Mouse (Mus musculus): ENCODE measurements around the gene Tcap. TPM values are rescaled to one million over a fixed set of nuclear protein-coding genes. Genes with fewer than 3 reads are reported as not detected.

Gene Tcap
- polyA plus RNA-seq, 1 experiment = not detected

DNA sequence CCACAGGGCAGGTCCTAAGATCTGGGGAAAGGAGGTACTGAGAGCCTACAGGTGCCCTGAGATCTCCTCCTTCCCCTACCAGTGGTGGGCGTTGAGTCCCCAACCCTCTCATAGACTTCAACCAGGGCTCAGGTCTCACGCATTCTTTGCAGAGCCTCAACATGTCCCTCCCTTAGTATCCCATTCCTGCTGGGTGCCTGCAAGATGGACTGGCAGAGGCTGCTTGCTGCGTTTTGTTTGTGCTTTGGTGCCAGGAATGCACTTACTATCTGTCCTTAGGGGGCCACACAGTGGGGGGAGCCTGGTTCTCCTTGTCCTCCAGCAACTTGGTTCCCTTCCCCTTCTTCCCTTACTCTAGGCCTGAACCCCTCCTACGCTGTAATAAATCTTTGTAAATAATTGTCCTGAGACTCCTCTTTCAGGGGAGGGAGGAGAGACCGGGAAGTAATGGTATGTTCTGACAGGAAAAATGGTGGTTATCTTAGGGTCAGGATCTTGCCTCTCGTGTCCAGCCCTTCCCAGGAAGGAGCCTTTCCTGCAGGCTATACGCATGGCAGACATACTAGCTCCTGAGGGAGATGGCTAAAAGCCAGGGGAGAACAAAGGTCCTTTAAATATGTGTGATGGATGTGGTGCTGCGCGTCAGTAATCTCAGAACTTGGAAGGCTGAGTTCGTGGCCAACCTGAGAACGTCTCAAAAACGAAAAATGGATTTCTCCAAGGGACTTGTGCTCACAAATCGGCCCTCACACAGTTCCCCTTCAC, 26.0 kb upstream of the Tcap start:
- H3K9ac ChIP-seq (ENCODE audit: low read depth, poor library complexity, severe bottlenecking) = peak overlapping the region; percentile 51
- TF ChIP-seq CTCF (IDR thresholded peaks at IDR 0.05; ENCODE audit: low read depth, low read length) = no peak
- no peak for TF ChIP-seq EP300 (IDR thresholded peaks at IDR 0.05; ENCODE audit: insufficient read depth, low read depth, low read length)
- TF ChIP-seq POLR2A (IDR thresholded peaks at IDR 0.05; ENCODE audit: insufficient read depth, low read length) = no peak
- peak overlapping the region; percentile 80 for H3K4me3 ChIP-seq (ENCODE audit: low read depth, low read length)
- H3K27ac ChIP-seq (ENCODE audit: insufficient read depth, low read length) = no peak overlapping the region
- H3K4me1 ChIP-seq (ENCODE audit: control insufficient read depth, insufficient read depth, low read length) = peaks cover 4% of the 10 kb centered on the region
- no peaks in the 10 kb centered on the region for H3K9me3 ChIP-seq (replicated peaks; ENCODE audit: control insufficient read depth, insufficient read depth, low read length, poor library complexity, severe bottlenecking)
- no peaks in the 10 kb centered on the region for H3K27me3 ChIP-seq (ENCODE audit: control insufficient read depth, insufficient read depth, low read length, poor library complexity, severe bottlenecking)
- H3K36me3 ChIP-seq (ENCODE audit: control insufficient read depth, insufficient read depth, low read length, poor library complexity, severe bottlenecking) = no peaks in the 10 kb centered on the region

DNA sequence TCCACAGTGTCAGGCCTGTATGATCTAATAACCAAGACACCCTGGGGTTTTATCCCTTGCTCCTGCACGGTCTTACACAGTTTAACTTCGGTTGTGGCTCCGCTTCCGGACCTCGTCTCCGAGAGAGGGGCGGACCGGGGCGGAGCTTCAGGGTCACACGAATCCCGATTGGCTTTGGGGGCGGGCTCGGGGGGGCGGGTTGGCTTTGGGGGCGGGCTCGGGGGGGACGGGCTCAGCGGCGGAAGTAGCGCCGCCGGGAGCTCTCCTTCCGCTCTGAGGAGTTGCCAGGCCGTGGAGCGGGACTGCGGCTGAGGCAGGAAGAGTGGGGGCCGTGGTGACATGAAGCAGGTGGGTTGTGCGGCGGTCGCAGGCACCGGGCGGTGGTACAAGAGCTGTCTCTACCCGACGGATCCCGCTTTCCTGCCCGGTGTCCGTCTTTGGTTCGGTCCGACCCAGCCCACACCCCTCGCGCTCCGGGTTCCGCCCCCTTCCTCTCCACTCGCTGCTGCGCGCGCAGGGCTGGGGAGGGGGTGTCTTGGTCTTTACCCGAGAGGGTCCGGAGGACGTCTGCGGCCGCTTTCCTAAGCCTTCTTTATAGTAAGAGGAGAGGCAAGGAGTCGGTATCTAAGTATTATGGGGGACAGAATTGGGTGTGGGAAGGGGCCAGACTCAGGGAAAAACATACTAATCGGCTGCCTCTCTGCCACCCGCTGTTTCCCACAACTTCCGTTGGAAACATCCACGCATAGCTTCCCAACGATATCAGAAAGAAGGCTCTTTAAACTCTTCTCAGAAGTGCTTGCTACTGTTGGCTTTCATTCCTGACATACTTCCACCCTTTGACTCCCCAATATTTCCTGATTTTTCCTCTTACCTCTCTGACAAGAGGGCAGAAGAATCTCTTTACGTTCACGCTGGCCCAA, 25.2 kb upstream of the Tcap start, which contains the start of gene Stard3:
Stard3 (plus strand) TSS at position 208 of the 923 bp plus-strand sequence.
- Histone ChIP-seq H3K4me1 (ENCODE audit: control insufficient read depth, insufficient read depth, low read length) (peaks cover 4% of the 10 kb centered on the region), H3K27ac (ENCODE audit: insufficient read depth, low read length) (no peak within 1 kb of the TSS)

GRCm38 (mm10) chr11:98360866-98361521, 22.6 kb upstream of the Tcap start:
- Histone ChIP-seq H3K4me1 (ENCODE audit: control insufficient read depth, insufficient read depth, low read length) (peaks cover 1% of the 10 kb centered on the region), H3K9me3 (replicated peaks; ENCODE audit: control insufficient read depth, insufficient read depth, low read length, poor library complexity, severe bottlenecking) (no peaks in the 10 kb centered on the region), H3K27ac (ENCODE audit: insufficient read depth, low read length) (no peak overlapping the region), H3K27me3 (ENCODE audit: control insufficient read depth, insufficient read depth, low read length, poor library complexity, severe bottlenecking) (no peaks in the 10 kb centered on the region), H3K4me3 (ENCODE audit: low read depth, low read length) (no peak overlapping the region), H3K36me3 (ENCODE audit: control insufficient read depth, insufficient read depth, low read length, poor library complexity, severe bottlenecking) (no peaks in the 10 kb centered on the region), H3K9ac (ENCODE audit: low read depth, poor library complexity, severe bottlenecking) (no peak overlapping the region)
- TF ChIP-seq CTCF (IDR thresholded peaks at IDR 0.05; ENCODE audit: low read depth, low read length) = no peak
- no peak for TF ChIP-seq EP300 (IDR thresholded peaks at IDR 0.05; ENCODE audit: insufficient read depth, low read depth, low read length)
- TF ChIP-seq POLR2A (IDR thresholded peaks at IDR 0.05; ENCODE audit: insufficient read depth, low read length) = no peak

More for the DNA sequence above, 25.2 kb upstream of the Tcap start, which contains the start of gene Stard3:
- H3K36me3 ChIP-seq (ENCODE audit: control insufficient read depth, insufficient read depth, low read length, poor library complexity, severe bottlenecking) = no peaks in the 10 kb centered on the region
- H3K9ac ChIP-seq (ENCODE audit: low read depth, poor library complexity, severe bottlenecking) = peak within 1 kb of the TSS; percentile 51
- H3K4me3 ChIP-seq (ENCODE audit: low read depth, low read length) = peak within 1 kb of the TSS; percentile 89
- no peak for TF ChIP-seq CTCF (IDR thresholded peaks at IDR 0.05; ENCODE audit: low read depth, low read length)
- no peak for TF ChIP-seq EP300 (IDR thresholded peaks at IDR 0.05; ENCODE audit: insufficient read depth, low read depth, low read length)
- peak; percentile 42 for TF ChIP-seq POLR2A (IDR thresholded peaks at IDR 0.05; ENCODE audit: insufficient read depth, low read length)
- H3K27me3 ChIP-seq (ENCODE audit: control insufficient read depth, insufficient read depth, low read length, poor library complexity, severe bottlenecking) = no peaks in the 10 kb centered on the region
- H3K9me3 ChIP-seq (replicated peaks; ENCODE audit: control insufficient read depth, insufficient read depth, low read length, poor library complexity, severe bottlenecking) = no peaks in the 10 kb centered on the region

GRCm38 (mm10) chr11:98363817-98364216, 19.8 kb upstream of the Tcap start:
- TF ChIP-seq EP300 (IDR thresholded peaks at IDR 0.05; ENCODE audit: insufficient read depth, low read depth, low read length) (no peak), CTCF (IDR thresholded peaks at IDR 0.05; ENCODE audit: low read depth, low read length) (no peak), POLR2A (IDR thresholded peaks at IDR 0.05; ENCODE audit: insufficient read depth, low read length) (no peak)
- H3K27ac ChIP-seq (ENCODE audit: insufficient read depth, low read length) = no peak overlapping the region
- H3K4me1 ChIP-seq (ENCODE audit: control insufficient read depth, insufficient read depth, low read length) = peaks cover 1% of the 10 kb centered on the region

DNA sequence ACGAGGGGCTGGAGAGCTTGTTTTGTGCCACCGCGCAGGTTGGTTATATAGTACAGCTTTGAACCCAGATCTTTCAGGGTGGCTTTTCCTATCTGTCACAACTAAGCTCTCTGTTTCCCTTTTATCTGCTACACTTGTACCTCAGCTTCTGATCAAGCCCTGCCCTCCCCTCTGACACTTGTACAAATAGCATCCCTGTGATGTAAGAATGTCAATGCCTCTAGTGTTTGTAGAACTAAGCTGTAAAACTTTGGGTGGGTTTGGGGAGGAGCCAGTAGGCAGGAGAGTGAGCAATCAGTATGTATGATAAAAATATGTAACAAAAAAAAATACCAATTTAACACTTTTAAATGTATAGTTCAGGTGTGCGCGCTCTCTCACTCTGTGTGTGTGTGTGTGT, 19.2 kb upstream of the Tcap start:
- Histone ChIP-seq H3K4me1 (ENCODE audit: control insufficient read depth, insufficient read depth, low read length) (no peaks in the 10 kb centered on the region), H3K27me3 (ENCODE audit: control insufficient read depth, insufficient read depth, low read length, poor library complexity, severe bottlenecking) (no peaks in the 10 kb centered on the region), H3K9me3 (replicated peaks; ENCODE audit: control insufficient read depth, insufficient read depth, low read length, poor library complexity, severe bottlenecking) (no peaks in the 10 kb centered on the region), H3K36me3 (ENCODE audit: control insufficient read depth, insufficient read depth, low read length, poor library complexity, severe bottlenecking) (no peaks in the 10 kb centered on the region), H3K9ac (ENCODE audit: low read depth, poor library complexity, severe bottlenecking) (no peak overlapping the region), H3K4me3 (ENCODE audit: low read depth, low read length) (no peak overlapping the region), H3K27ac (ENCODE audit: insufficient read depth, low read length) (no peak overlapping the region)
- no peak for TF ChIP-seq CTCF (IDR thresholded peaks at IDR 0.05; ENCODE audit: low read depth, low read length)
- no peak for TF ChIP-seq POLR2A (IDR thresholded peaks at IDR 0.05; ENCODE audit: insufficient read depth, low read length)
- no peak for TF ChIP-seq EP300 (IDR thresholded peaks at IDR 0.05; ENCODE audit: insufficient read depth, low read depth, low read length)

More at GRCm38 (mm10) chr11:98363817-98364216, 19.8 kb upstream of the Tcap start:
- no peaks in the 10 kb centered on the region for H3K36me3 ChIP-seq (ENCODE audit: control insufficient read depth, insufficient read depth, low read length, poor library complexity, severe bottlenecking)
- H3K4me3 ChIP-seq (ENCODE audit: low read depth, low read length) = no peak overlapping the region
- no peak overlapping the region for H3K9ac ChIP-seq (ENCODE audit: low read depth, poor library complexity, severe bottlenecking)
- no peaks in the 10 kb centered on the region for H3K27me3 ChIP-seq (ENCODE audit: control insufficient read depth, insufficient read depth, low read length, poor library complexity, severe bottlenecking)
- no peaks in the 10 kb centered on the region for H3K9me3 ChIP-seq (replicated peaks; ENCODE audit: control insufficient read depth, insufficient read depth, low read length, poor library complexity, severe bottlenecking)

Data from ES-Bruce4 (cell line).